Mouse (Mus musculus): ENCODE results near the gene B430305J03Rik. TPM values are rescaled to one million over a fixed set of nuclear protein-coding genes. Genes with fewer than 3 reads are reported as not detected.

B430305J03Rik gene
- polyA plus RNA-seq, 1 experiment from 2014 or later: not detected

DNA sequence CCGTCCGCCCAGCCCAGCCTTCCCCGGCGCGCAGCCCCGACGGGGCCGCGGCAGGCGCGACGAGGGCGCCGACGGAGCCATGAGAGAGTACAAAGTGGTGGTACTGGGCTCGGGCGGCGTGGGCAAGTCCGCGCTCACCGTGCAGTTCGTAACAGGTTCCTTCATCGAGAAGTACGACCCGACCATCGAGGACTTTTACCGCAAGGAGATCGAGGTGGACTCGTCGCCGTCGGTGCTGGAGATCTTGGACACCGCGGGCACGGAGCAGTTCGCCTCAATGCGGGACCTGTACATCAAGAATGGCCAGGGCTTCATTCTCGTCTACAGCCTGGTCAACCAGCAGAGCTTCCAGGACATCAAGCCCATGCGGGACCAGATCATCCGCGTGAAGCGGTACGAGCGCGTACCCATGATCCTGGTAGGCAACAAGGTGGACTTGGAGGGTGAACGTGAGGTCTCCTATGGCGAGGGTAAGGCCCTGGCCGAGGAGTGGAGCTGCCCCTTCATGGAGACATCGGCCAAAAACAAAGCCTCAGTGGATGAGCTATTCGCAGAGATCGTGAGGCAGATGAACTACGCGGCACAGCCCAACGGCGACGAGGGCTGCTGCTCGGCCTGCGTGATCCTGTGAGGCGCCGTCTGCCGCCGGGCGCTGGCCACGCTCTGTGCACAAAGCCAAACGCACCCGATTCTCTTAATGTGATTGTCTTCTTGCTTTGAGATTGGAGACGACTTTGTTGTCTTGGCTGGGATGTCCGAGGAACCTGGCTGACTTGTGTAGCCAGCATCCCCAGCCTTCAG lies 573 bp downstream of the B430305J03Rik start:
- no peaks in the 10 kb centered on the region for H3K27me3 ChIP-seq
- WGBS: under 1% methylated on average over 68 of the region's 68 CpGs
- peaks cover 28% of the 10 kb centered on the region for H3K4me1 ChIP-seq
- H3K9me3 ChIP-seq: no peaks in the 10 kb centered on the region
- H3K4me3 ChIP-seq (replicated peaks): peak overlapping the region; percentile 88
- ATAC-seq (ENCODE audit: low FRiP score): peak; percentile 8
- H3K9ac ChIP-seq: peak overlapping the region; percentile 87
- peak overlapping the region; percentile 85 for H3K4me2 ChIP-seq
- H3K27ac ChIP-seq: peak overlapping the region; percentile 90
- H3K36me3 ChIP-seq (replicated peaks): no peaks in the 10 kb centered on the region; the same call in 1 of the 2 replicates

DNA sequence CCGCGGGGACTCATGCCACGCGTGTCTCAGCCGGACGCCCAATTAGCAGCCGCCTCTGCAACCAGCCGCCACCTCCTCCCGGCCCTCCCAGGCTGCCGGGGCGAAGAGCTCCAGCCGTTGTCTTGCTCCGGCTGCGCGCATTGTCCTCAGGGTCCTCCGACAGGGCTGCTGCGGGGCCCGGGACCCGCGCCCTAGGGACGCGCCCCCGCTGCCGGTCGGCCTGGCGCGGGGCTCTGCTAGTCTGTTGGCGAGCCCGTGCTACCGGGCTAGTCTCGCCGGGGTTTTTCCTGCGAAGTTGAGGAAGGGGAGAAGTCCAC lies 1.1 kb downstream of the B430305J03Rik start:
- 0% methylated on average over 31 of the region's 33 CpGs for WGBS
- H3K36me3 ChIP-seq (replicated peaks): no peaks in the 10 kb centered on the region; the same call in 1 of the 2 replicates
- no peaks in the 10 kb centered on the region for H3K9me3 ChIP-seq
- peak overlapping the region; percentile 85 for H3K4me2 ChIP-seq
- peak overlapping the region; percentile 87 for H3K9ac ChIP-seq
- peak; percentile 49 for ATAC-seq (ENCODE audit: low FRiP score)
- H3K4me1 ChIP-seq: peaks cover 28% of the 10 kb centered on the region
- peak overlapping the region; percentile 88 for H3K4me3 ChIP-seq (replicated peaks)
- no peaks in the 10 kb centered on the region for H3K27me3 ChIP-seq
- H3K27ac ChIP-seq: peak overlapping the region; percentile 90

DNA sequence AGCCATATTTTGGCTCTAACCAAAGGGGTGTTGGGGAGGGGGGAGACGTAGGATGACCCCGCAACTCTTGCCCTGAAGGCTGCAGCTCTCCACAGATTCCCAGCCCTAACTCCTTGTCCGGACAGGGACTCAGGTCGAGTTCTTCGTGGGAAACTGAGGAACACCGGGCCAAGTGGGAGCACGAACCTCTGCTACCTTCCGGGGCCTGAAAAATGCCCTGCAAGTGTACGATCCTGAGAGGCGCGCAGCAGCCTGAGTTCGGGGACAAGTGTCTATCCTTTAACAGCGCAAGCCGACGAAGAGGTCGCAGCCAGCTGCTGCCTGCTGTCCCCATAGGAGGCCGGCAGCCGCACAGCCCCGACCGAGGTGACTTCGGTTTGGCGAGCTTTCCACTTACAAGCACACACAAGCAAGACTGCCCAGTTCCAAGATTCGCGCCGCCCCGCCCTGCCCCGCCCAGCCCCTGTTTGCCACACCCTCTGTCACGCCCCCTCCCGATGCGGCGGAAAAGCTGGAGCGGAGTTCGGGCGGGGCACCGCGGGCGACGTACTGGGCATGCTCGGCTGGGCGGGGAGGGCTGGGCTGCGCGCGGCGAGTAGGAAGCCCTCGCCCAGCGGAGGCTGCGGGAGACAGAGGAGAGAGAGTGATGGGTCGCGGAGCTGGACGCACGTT lies 1.6 kb downstream of the B430305J03Rik start:
- H3K4me2 ChIP-seq: peak overlapping the region; percentile 85
- H3K27me3 ChIP-seq: no peaks in the 10 kb centered on the region
- H3K27ac ChIP-seq: peak overlapping the region; percentile 90
- H3K36me3 ChIP-seq (replicated peaks): no peaks in the 10 kb centered on the region; the same call in 1 of the 2 replicates
- H3K9ac ChIP-seq: peak overlapping the region; percentile 87
- WGBS: under 1% methylated on average over 33 of the region's 51 CpGs
- H3K4me3 ChIP-seq (replicated peaks): peak overlapping the region; percentile 88
- H3K9me3 ChIP-seq: no peaks in the 10 kb centered on the region
- ATAC-seq (ENCODE audit: low FRiP score): peak; percentile 92
- H3K4me1 ChIP-seq: peaks cover 28% of the 10 kb centered on the region

DNA sequence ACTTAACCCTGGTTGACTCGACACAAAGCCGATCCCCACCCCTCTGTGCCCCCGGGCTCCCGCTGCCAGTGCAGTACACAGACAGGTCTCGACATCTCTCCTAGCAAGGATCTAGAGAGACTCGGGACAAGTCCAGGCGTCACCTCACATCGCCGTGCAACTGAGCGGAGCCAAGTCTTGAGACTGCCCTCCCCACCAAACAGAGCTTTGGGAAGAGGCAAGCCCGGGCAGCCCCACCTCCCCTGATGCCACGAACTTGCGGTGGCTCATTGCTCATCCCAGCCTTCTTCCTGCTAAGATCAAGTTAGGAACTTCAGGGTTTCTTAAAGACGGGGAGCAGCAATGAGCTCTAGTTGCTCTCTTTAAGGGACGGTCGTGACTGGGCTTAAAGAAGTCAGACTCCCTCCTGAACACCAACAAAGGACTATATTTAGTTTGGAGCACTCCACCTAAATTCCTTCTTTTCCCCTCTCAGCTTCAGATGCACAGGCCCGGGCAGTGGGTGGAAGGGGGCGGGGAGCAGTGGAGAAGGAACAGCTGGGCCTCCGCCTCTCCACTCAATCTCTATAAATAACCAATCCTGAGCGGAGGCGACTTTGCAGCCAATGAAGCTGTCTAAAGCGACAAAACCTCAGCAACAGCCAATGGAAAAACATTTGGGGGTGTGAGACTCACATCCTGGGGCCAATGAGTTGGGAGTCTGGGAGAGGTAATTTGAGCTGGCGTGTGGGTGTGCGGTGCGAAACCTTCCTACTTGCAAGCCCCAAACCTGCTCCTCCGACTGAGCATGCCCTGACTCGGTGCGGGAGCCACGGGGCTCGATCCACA lies 2.4 kb downstream of the B430305J03Rik start:
- H3K4me3 ChIP-seq (replicated peaks): peak overlapping the region; percentile 88
- peak overlapping the region; percentile 63 for H3K9ac ChIP-seq
- ATAC-seq (ENCODE audit: low FRiP score): peak; percentile 93
- H3K4me2 ChIP-seq: peak overlapping the region; percentile 85
- peak overlapping the region; percentile 90 for H3K27ac ChIP-seq
- no peaks in the 10 kb centered on the region; the same call in 1 of the 2 replicates for H3K36me3 ChIP-seq (replicated peaks)
- H3K4me1 ChIP-seq: peaks cover 22% of the 10 kb centered on the region
- H3K9me3 ChIP-seq: no peaks in the 10 kb centered on the region
- no peaks in the 10 kb centered on the region for H3K27me3 ChIP-seq
- WGBS: under 1% methylated on average over 30 of the region's 30 CpGs

DNA sequence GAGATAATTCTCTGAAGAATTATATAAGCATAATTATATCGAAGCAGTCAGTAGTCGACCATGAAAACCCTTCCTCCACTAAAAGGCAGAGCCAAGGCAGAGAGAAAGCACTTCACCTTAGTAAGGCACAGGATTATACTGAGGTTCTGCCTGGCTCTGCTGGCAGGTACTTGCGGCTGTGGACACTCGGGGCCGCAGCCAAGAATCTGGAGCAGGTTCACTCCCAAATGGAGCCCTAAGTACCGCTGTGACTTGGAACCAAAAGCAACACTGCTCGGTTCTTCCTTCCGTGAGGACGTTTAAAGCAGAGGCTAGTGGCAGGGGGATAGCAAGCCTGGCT lies 3.0 kb downstream of the B430305J03Rik start:
- Histone ChIP-seq H3K4me2 (peak overlapping the region; percentile 85), H3K4me1 (peaks cover 18% of the 10 kb centered on the region), H3K9me3 (no peaks in the 10 kb centered on the region), H3K27ac (peak overlapping the region; percentile 85), H3K4me3 (replicated peaks) (peak overlapping the region; percentile 88), H3K9ac (peak overlapping the region; percentile 52), H3K36me3 (replicated peaks) (no peaks in the 10 kb centered on the region), H3K27me3 (no peaks in the 10 kb centered on the region)
- 5% methylated on average over 9 of the region's 9 CpGs for WGBS
- no peak for ATAC-seq (ENCODE audit: low FRiP score)

DNA sequence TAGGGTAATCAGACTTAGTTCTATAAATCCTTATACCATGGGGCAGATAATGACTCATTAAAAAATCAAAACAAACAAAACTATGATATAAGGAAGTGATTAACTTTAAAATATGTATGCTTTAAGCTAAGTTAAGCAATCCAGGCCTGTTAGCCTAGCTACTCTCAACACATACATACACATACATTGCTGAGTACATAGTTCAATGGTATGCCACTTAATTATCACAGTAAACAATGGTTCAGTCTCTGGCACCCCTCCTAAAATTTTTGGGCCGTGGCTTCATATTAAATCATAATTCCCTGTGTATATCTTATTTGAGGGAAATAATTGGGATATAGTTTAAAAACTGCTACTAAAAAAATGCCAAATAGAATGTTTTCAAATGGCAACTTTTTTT lies 4.4 kb downstream of the B430305J03Rik start, which contains the start of gene Rap2b:
Gene Rap2b (plus strand): TSS at position 301 of the 400 bp plus-strand sequence.
- Histone ChIP-seq H3K4me2 (peak within 1 kb of the TSS; percentile 85; the same call in 1 of the 2 replicates), H3K36me3 (replicated peaks) (no peaks in the 10 kb centered on the region), H3K4me3 (replicated peaks) (no peak within 1 kb of the TSS), H3K27me3 (no peaks in the 10 kb centered on the region), H3K9me3 (no peaks in the 10 kb centered on the region), H3K9ac (no peak within 1 kb of the TSS), H3K4me1 (peaks cover 5% of the 10 kb centered on the region), H3K27ac (no peak within 1 kb of the TSS)
- WGBS: 93% methylated on average over 1 of the region's 1 CpGs
- no peak for ATAC-seq (ENCODE audit: low FRiP score)

DNA sequence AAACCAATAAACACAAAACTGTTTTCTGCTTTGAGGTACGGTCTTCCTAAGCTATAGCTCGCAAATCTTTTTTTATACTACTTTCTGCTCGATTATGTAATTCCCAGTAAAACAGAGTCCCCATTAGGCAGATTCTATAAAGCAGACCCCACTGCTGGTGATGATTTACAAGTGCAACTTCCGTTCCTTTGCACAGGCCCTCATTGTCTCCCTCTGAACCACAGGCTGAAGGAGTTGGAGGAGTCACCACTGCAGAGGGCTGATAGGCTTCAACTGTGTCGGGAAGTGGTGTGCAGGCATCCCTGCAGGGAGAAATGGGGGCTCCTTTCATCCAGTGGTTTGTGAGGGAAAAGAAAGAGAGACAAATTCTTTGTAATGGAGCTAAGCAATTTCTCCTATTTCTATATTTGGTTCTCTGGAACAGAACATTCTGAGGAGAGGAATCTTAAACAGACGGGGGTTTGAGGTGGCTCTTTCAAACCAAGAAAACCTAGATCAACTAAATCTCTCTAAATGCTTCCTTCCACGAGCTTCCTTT lies 6.9 kb downstream of the B430305J03Rik start:
- H3K27ac ChIP-seq: no peak overlapping the region
- H3K4me3 ChIP-seq (replicated peaks): no peak overlapping the region
- 62% methylated on average over 7 of the region's 7 CpGs for WGBS
- ATAC-seq (ENCODE audit: low FRiP score): no peak
- H3K4me1 ChIP-seq: no peaks in the 10 kb centered on the region
- no peak overlapping the region for H3K9ac ChIP-seq
- H3K9me3 ChIP-seq: no peaks in the 10 kb centered on the region
- no peak overlapping the region for H3K4me2 ChIP-seq
- H3K27me3 ChIP-seq: no peaks in the 10 kb centered on the region
- H3K36me3 ChIP-seq (replicated peaks): no peaks in the 10 kb centered on the region

DNA sequence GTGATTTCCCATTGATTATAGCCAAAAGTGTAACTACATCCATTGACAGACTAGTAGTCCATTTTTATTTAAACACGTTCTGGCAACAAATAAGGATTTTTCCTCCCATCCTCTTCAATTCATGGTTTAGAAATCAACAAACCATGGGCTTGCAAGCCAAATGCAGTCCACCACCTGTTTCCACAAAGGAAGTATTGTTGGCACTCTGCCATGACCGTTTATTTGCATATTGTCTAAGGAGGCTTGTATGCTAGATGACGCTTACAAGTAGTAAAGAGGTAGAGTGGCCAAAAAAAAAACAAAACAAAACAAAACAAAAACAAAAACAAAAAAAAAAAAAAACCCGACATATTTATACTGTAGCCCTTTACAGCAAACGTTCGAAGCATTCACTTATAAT lies 7.6 kb downstream of the B430305J03Rik start:
- Histone ChIP-seq H3K36me3 (replicated peaks) (no peaks in the 10 kb centered on the region), H3K4me3 (replicated peaks) (no peak overlapping the region), H3K27ac (no peak overlapping the region), H3K9ac (no peak overlapping the region), H3K4me2 (no peak overlapping the region), H3K4me1 (no peaks in the 10 kb centered on the region), H3K27me3 (no peaks in the 10 kb centered on the region), H3K9me3 (no peaks in the 10 kb centered on the region)
- ATAC-seq (ENCODE audit: low FRiP score): no peak
- 58% methylated on average over 6 of the region's 6 CpGs for WGBS

DNA sequence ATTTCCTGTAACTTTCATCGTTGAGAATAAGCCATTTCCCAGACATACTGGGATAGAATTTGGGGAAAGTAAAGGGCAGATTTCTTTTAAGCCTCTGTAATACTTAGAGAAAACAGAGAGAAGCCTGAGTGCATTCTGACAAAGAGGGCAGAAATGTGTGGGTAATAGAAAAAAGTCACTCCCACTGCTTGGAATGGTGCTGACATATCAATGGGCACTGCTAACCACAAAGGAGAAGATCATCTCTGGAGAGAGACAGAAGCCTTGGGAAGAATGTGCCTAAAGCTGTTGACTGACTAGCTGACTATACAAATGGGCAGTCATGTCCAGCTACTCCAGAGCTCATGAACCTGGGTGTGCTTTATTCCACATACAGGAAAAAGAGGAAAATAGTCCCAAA lies 10.3 kb downstream of the B430305J03Rik start:
- H3K9me3 ChIP-seq: no peaks in the 10 kb centered on the region
- H3K4me3 ChIP-seq (replicated peaks): no peak overlapping the region
- H3K27me3 ChIP-seq: no peaks in the 10 kb centered on the region
- H3K36me3 ChIP-seq (replicated peaks): no peaks in the 10 kb centered on the region
- no peak overlapping the region for H3K4me2 ChIP-seq
- H3K4me1 ChIP-seq: no peaks in the 10 kb centered on the region
- no peak overlapping the region for H3K9ac ChIP-seq
- WGBS: 34% methylated on average over 1 of the region's 1 CpGs
- ATAC-seq (ENCODE audit: low FRiP score): no peak
- H3K27ac ChIP-seq: no peak overlapping the region

DNA sequence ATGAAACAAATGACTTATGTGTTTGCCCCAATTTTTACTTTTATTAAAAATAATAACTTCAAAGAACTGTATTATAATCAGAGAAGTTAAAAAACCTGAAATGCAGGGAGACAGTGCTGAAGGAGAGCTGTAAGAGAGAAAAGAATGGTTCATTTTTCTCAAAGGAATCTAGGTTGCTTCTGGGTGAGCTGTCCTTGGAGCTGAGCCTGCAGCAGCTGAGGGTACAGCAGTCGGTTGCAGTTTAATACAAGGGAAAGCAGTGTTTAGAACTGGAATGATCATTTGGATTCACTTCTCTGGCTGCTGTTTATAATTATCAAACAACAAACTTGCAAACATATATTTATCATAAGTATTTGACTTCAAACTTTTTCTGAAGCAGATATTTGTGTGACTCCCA lies 16.3 kb downstream of the B430305J03Rik start:
- Histone ChIP-seq H3K4me2 (no peak overlapping the region), H3K27me3 (no peaks in the 10 kb centered on the region), H3K27ac (no peak overlapping the region), H3K4me3 (replicated peaks) (no peak overlapping the region), H3K9me3 (no peaks in the 10 kb centered on the region), H3K9ac (no peak overlapping the region), H3K4me1 (no peaks in the 10 kb centered on the region), H3K36me3 (replicated peaks) (no peaks in the 10 kb centered on the region)
- 86% methylated on average over 1 of the region's 1 CpGs for WGBS
- no peak for ATAC-seq (ENCODE audit: low FRiP score)

DNA sequence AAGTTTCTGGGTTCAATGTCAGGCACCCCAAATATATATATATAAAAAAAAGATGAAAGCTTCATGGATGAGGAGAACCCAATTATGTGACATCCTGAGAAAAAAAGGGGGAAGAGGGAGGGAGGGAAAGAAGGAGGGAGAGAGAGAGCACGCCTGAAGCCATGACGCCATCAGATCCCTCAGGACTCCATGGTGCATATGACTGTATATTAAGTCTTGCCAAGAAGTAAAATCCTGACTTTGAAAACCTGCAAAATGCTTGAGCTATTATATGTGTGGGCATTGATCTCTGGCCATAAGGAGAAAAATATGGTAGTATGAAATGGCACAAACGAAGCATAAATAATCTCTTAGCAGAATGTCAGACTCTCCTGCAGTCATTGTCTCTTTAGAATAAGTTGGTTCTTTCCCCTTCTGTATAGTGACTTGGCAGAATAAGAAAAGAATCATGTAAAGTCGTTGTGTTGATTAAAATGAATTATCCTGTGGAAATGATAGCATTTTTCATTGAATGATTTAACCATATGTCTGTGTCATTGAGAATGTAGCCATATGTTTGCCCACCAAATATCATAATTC lies 17.6 kb downstream of the B430305J03Rik start:
- no peak overlapping the region for H3K4me3 ChIP-seq (replicated peaks)
- no peaks in the 10 kb centered on the region for H3K9me3 ChIP-seq
- no peak for ATAC-seq (ENCODE audit: low FRiP score)
- no peak overlapping the region for H3K4me2 ChIP-seq
- H3K4me1 ChIP-seq: no peaks in the 10 kb centered on the region
- H3K27ac ChIP-seq: no peak overlapping the region
- WGBS: 79% methylated on average over 4 of the region's 4 CpGs
- H3K36me3 ChIP-seq (replicated peaks): no peaks in the 10 kb centered on the region
- H3K9ac ChIP-seq: no peak overlapping the region
- no peaks in the 10 kb centered on the region for H3K27me3 ChIP-seq

DNA sequence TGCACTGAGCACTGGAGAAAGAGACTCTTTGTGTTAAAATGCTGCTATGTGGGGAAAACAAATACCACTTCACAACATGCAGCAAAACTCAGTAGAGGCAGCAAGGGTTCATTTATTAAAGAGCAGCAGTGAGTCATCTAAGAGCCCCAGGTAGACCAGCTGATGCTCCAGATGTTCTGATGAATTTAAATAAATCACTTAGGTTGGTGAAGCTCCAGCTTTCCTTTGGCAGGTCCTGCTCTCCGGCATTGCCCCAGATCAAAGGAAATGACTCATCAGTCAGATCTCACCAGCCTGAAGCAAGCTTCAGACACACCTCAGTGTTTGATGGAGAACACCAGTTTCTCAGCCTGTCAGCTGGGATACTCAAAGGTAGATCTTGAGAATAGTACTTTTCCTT lies 20.1 kb downstream of the B430305J03Rik start:
- H3K4me2 ChIP-seq: no peak overlapping the region
- no peaks in the 10 kb centered on the region for H3K36me3 ChIP-seq (replicated peaks)
- 68% methylated on average over 1 of the region's 1 CpGs for WGBS
- no peak for ATAC-seq (ENCODE audit: low FRiP score)
- no peaks in the 10 kb centered on the region for H3K4me1 ChIP-seq
- H3K9ac ChIP-seq: no peak overlapping the region
- H3K9me3 ChIP-seq: no peaks in the 10 kb centered on the region
- no peak overlapping the region for H3K27ac ChIP-seq
- H3K4me3 ChIP-seq (replicated peaks): no peak overlapping the region
- H3K27me3 ChIP-seq: no peaks in the 10 kb centered on the region

All from forebrain, embryonic 12.5 days (tissue).